Mouse (Mus musculus) forelimb bud, embryonic 11.5 days (tissue): ENCODE results near the gene Pck2.

Experiments
- DNase-seq: peaks from one replicate; pipeline ENCODE4 v3.0.0-alpha.2; 2012; ENCODE audit warnings: low read depth, low spot score

The Pck2 gene

GRCm38 (mm10) chr14:55527940-55528339 is 12.1 kb upstream of the Pck2 start:
- DNase-seq = peak; percentile 21

- DNase-seq = no peak
These were observed 3.8 kb upstream of the Pck2 start for GRCm38 (mm10) chr14:55536116-55536745.

GRCm38 (mm10) chr14:55540787-55541321 is 788 bp downstream of the Pck2 start:
- peak; percentile 51 for DNase-seq

GRCm38 (mm10) chr14:55542268-55542667 is 2.2 kb downstream of the Pck2 start:
- DNase-seq = no peak

- no peak for DNase-seq
These were observed 4.3 kb downstream of the Pck2 start for GRCm38 (mm10) chr14:55544334-55544733.

- DNase-seq = no peak
These were observed 10.1 kb downstream of the Pck2 start for GRCm38 (mm10) chr14:55550191-55550590.

- no peak for DNase-seq
These were observed 11.3 kb downstream of the Pck2 start for GRCm38 (mm10) chr14:55551347-55551746.

GRCm38 (mm10) chr14:55551794-55552193 is 11.7 kb downstream of the Pck2 start:
- no peak for DNase-seq

GRCm38 (mm10) chr14:55554635-55555034 is 14.6 kb downstream of the Pck2 start:
- DNase-seq = no peak

GRCm38 (mm10) chr14:55555788-55556187 is 15.7 kb downstream of the Pck2 start:
- DNase-seq = no peak

- DNase-seq = peak; percentile 67
These were observed 16.9 kb downstream of the Pck2 start for GRCm38 (mm10) chr14:55557003-55557402.

- no peak for DNase-seq
These were observed 17.5 kb downstream of the Pck2 start for GRCm38 (mm10) chr14:55557587-55557986.

- no peak for DNase-seq
These were observed 18.8 kb downstream of the Pck2 start for GRCm38 (mm10) chr14:55558740-55559448.

- DNase-seq = peak; percentile 93
These were observed 19.7 kb downstream of the Pck2 start, which contains the start of gene Dcaf11 for GRCm38 (mm10) chr14:55559799-55560201. TSS of gene Dcaf11 (plus strand) at chr14:55560006.

GRCm38 (mm10) chr14:55560202-55561073 is 20.4 kb downstream of the Pck2 start, which contains the start of gene A730061H03Rik:
TSS of gene A730061H03Rik (minus strand) at chr14:55560406.
- DNase-seq = peak; percentile 99

GRCm38 (mm10) chr14:55561860-55562259 is 21.8 kb downstream of the Pck2 start:
- no peak for DNase-seq

- no peak for DNase-seq
These were observed 23.2 kb downstream of the Pck2 start for GRCm38 (mm10) chr14:55563249-55563648.

GRCm38 (mm10) chr14:55565748-55566147 is 25.7 kb downstream of the Pck2 start:
- DNase-seq = no peak

- no peak for DNase-seq
These were observed 27.4 kb downstream of the Pck2 start for GRCm38 (mm10) chr14:55567496-55567895.

- no peak for DNase-seq
These were observed 30.5 kb downstream of the Pck2 start for GRCm38 (mm10) chr14:55570588-55570987.

- no peak for DNase-seq
These were observed 31.7 kb downstream of the Pck2 start for GRCm38 (mm10) chr14:55571760-55572159.

GRCm38 (mm10) chr14:55575302-55575701 is 35.2 kb downstream of the Pck2 start, which contains the start of gene Fitm1:
TSS of gene Fitm1 (plus strand) at chr14:55575617.
- DNase-seq = no peak
